Mouse (Mus musculus) thymus, adult 2 months (tissue): ENCODE measurements around the gene Tmem95. TPM values are rescaled to one million over a fixed set of nuclear protein-coding genes. Genes with fewer than 3 reads are reported as not detected.
A peak's percentile ranks its signal among the peaks of the same experiment; 100 is the strongest.

Experiments used
- DNase-seq: peaks from one replicate; pipeline ENCODE4 v3.0.0; 2021
- H3K27ac ChIP-seq: fragments of 200-500 bp; 2 replicates; pipeline ENCODE4 v1.5.1; 2012; ENCODE audit warnings: low read length, control low read depth; ENCODE audit not compliant: control insufficient read depth, insufficient read depth
- H3K27me3 ChIP-seq: fragments of 200-500 bp; 2 replicates; pipeline ENCODE4 v1.6.1; 2012; ENCODE audit warnings: mild to moderate bottlenecking, low read length, moderate library complexity, mixed read lengths; ENCODE audit not compliant: control insufficient read depth, insufficient read depth
- H3K36me3 ChIP-seq: fragments of 200-500 bp; 2 replicates; pipeline ENCODE4 v1.6.1; 2012; ENCODE audit warnings: mild to moderate bottlenecking, low read length, moderate library complexity; ENCODE audit not compliant: control insufficient read depth, insufficient read depth
- H3K4me1 ChIP-seq: fragments of 200-500 bp; replicated peaks from 2 replicates; pipeline ENCODE4 v1.6.1; 2012; ENCODE audit warnings: low read length; ENCODE audit not compliant: control insufficient read depth, insufficient read depth
- H3K4me3 ChIP-seq: fragments of 200-500 bp; 2 replicates; pipeline ENCODE4 v1.5.1; 2012; ENCODE audit warnings: mild to moderate bottlenecking, low read length, control low read depth, moderate library complexity; ENCODE audit not compliant: control insufficient read depth, insufficient read depth
- CTCF ChIP-seq: fragments of 200-500 bp; IDR thresholded peaks from 2 replicates; pipeline ENCODE4 v1.5.1; 2012; ENCODE audit warnings: mild to moderate bottlenecking, control low read depth, low read length, moderate library complexity, borderline replicate concordance; ENCODE audit not compliant: control insufficient read depth, poor library complexity, insufficient read depth; ENCODE audit errors: extremely low read depth
- POLR2A ChIP-seq: fragments of 200-500 bp; IDR thresholded peaks from 2 replicates; pipeline ENCODE4 v1.6.1; 2012; ENCODE audit warnings: mild to moderate bottlenecking, low read length, control low read depth, moderate library complexity; ENCODE audit not compliant: control insufficient read depth, poor library complexity, insufficient read depth; ENCODE audit errors: extremely low read depth
- WGBS: fragments of 180-500 bp; shearing (Covaris S2); methylation state at CpG from one replicate; pipeline ENCODE4 v1.1.7; 2018; 5-methylcytosine and 5-hydroxymethylcytosine counted together
- polyA plus RNA-seq: library from polyadenylated mRNA; depleted of rRNA; stranded (reverse); fragments of >200 nt; gene quantifications from 2 replicates; pipeline ENCODE4 v1.2.3, GENCODE M21; 2012

The Tmem95 gene
- polyA plus RNA-seq, 1 experiment = not detected

GRCm38 (mm10) chr11:69858113-69858998, 19.5 kb downstream of the Tmem95 start, which contains the start of gene Tnk1:
Gene Tnk1, minus strand, starts transcription at chr11:69858730.
- H3K27ac ChIP-seq = no peak within 1 kb of the TSS
- no peak within 1 kb of the TSS for H3K4me3 ChIP-seq
- WGBS = 81% methylated on average over 30 of the region's 30 CpGs

GRCm38 (mm10) chr11:69855347-69855746, 22.5 kb downstream of the Tmem95 start:
- Histone ChIP-seq H3K27me3 (no peaks in the 10 kb centered on the region), H3K4me3 (no peak overlapping the region), H3K36me3 (no peaks in the 10 kb centered on the region), H3K4me1 (peaks cover 24% of the 10 kb centered on the region), H3K27ac (no peak overlapping the region)
- TF ChIP-seq CTCF (peak; percentile 43; the same call in 1 of the 2 replicates), POLR2A (no peak)
- peak; percentile 63 for DNase-seq
- 32% methylated on average over 16 of the region's 16 CpGs for WGBS

More at GRCm38 (mm10) chr11:69858113-69858998, 19.5 kb downstream of the Tmem95 start, which contains the start of gene Tnk1:
- Histone ChIP-seq H3K4me1 (peaks cover 14% of the 10 kb centered on the region), H3K27me3 (no peaks in the 10 kb centered on the region), H3K36me3 (no peaks in the 10 kb centered on the region)
- TF ChIP-seq CTCF = no peak
- TF ChIP-seq POLR2A = no peak
- DNase-seq = no peak

- H3K36me3 ChIP-seq = no peaks in the 10 kb centered on the region
- TF ChIP-seq CTCF (no peak), POLR2A (no peak)
- no peaks in the 10 kb centered on the region for H3K27me3 ChIP-seq
- no peak for DNase-seq
- H3K4me1 ChIP-seq = peaks cover 30% of the 10 kb centered on the region
- no peak overlapping the region for H3K4me3 ChIP-seq
- no peak overlapping the region for H3K27ac ChIP-seq
- WGBS = 45% methylated on average over 10 of the region's 10 CpGs
These were observed 23.1 kb downstream of the Tmem95 start for GRCm38 (mm10) chr11:69854680-69855079.

GRCm38 (mm10) chr11:69853994-69854393, 23.8 kb downstream of the Tmem95 start:
- peak; percentile 42 for DNase-seq
- 47% methylated on average over 7 of the region's 7 CpGs for WGBS
- peaks cover 36% of the 10 kb centered on the region for H3K4me1 ChIP-seq
- H3K36me3 ChIP-seq = no peaks in the 10 kb centered on the region
- no peaks in the 10 kb centered on the region for H3K27me3 ChIP-seq
- H3K27ac ChIP-seq = no peak overlapping the region
- H3K4me3 ChIP-seq = no peak overlapping the region
- no peak for TF ChIP-seq CTCF
- no peak for TF ChIP-seq POLR2A

GRCm38 (mm10) chr11:69850754-69851153, 27.1 kb downstream of the Tmem95 start:
- Histone ChIP-seq H3K27me3 (no peaks in the 10 kb centered on the region), H3K4me1 (peaks cover 55% of the 10 kb centered on the region), H3K27ac (peak overlapping the region; percentile 67), H3K4me3 (peak overlapping the region; percentile 15), H3K36me3 (no peaks in the 10 kb centered on the region)
- peak; percentile 39 for DNase-seq
- TF ChIP-seq POLR2A (no peak), CTCF (no peak)
- 15% methylated on average over 8 of the region's 8 CpGs for WGBS

GRCm38 (mm10) chr11:69849884-69850283, 27.9 kb downstream of the Tmem95 start:
- WGBS = 90% methylated on average over 15 of the region's 15 CpGs
- Histone ChIP-seq H3K36me3 (no peaks in the 10 kb centered on the region), H3K4me3 (no peak overlapping the region), H3K27me3 (no peaks in the 10 kb centered on the region), H3K27ac (peak overlapping the region; percentile 67), H3K4me1 (peaks cover 54% of the 10 kb centered on the region)
- TF ChIP-seq POLR2A (no peak), CTCF (no peak)
- DNase-seq = no peak
